Mouse (Mus musculus): Measurements from ENCODE around the gene Ufsp1.
A peak's percentile ranks its signal among the peaks of the same experiment; 100 is the strongest.
"Not testable (repeated sequence)": the region's sequence is repeated elsewhere in the genome, so short reads cannot be mapped to it uniquely, and the experiment has no call there.

The Ufsp1 gene

DNA sequence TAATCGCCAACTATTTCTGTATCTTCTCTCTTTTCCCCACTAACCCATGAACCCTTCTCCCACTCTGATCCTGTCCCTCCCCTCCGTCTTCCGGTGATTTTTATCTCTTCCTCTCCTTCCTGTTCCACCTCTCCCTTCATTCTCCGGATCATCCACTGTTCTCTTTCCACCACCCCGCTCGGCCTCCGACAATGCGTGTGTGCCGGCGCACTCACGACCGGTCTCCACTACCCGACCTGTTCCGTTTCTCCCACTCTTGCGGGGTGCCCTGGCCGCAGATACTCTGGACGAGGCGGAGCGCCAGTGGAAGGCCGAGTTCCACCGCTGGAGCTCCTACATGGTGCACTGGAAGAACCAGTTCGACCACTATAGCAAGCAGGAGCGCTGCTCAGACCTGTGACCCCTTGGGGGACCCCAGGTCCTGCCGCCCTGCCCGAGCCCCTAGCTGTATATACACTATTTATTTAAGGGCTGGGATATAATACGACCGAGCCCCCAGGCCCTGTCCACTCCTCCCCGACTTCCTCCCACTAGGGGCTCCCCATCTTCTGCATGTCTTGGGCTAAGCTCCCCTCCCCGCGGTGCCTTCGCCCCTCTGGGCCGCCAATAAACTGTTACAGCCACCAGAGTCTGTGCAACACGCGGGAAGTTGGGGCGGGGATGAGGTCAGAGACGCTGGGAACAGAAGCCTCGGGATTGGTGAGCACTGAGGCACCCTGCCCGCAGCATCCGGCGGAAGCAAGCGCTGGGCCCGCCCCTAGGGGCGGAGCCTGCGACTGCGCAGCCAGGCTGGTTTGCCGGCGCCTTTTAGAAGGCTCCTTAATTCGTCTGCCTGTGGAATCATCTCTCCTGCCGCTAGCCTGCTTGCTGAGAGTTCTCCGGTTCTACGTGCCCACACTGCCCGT is at the start of gene Ufsp1:
Gene Ufsp1, plus strand, starts transcription at position 791 of the 905 bp plus-strand sequence.
- peak; percentile 86 for DNase-seq (ENCODE audit: extremely low spot score, low read depth, low spot score)

DNA sequence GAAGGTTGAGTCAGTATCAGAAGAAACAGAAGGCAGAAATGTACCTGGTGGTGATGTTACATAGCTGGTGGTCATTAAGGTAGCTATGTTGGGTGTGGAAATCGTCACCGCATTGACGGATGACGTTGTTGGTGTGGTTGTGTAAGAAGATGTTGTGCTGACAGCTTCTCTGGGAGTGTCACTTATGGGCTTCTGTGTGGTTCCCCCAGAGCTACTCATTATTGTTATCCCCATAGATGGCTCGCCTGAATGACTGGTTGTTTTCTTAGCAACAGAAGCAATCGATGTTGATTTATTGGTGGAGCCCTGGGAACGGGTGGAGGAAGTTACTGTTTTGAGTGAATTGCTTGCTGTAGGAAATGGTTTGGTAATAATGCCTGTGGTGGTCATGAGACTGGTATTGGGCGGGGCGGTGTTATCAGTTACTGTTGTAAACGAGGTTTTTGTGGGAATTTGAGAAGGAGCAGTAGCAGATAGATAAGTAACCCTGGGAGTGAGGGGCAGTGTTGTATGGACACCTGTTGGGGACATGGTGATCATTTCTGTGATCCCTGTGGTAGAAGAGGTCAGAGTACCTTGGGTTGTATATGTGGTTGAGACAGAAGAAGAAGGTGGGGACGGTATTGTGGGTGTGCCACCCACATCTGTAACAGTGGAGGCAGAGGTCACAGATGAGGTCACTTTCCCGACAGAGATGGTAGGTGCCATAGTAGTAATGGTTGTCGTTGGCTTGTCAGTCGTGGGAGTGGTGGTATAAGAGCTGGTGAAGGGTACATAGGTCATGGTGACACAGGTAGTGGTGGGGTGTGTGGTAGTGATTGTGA is 30.3 kb upstream of the Ufsp1 start:
- DNase-seq (ENCODE audit: extremely low spot score, low read depth, low spot score), result no peak

DNA sequence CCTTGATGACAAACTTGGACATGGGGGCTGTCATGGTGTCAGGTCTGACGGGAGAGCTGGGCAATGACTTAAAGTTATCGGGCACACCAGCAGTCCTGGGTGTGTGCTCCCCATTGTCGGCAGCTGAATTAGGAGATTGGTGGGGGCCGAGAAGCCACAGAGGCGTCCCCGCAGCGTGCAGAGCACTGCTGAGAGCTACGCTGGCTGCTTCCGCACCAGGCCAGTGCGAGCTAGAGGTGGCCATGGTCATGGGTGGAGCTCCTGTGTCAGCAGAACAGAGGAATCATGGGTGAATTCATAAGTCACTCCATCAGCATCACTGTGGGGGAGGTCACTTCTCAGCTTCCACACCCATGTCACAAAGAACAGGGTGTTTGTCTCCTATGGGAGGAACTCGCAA is 29.6 kb upstream of the Ufsp1 start:
- DNase-seq (ENCODE audit: extremely low spot score, low read depth, low spot score), result no peak

DNA sequence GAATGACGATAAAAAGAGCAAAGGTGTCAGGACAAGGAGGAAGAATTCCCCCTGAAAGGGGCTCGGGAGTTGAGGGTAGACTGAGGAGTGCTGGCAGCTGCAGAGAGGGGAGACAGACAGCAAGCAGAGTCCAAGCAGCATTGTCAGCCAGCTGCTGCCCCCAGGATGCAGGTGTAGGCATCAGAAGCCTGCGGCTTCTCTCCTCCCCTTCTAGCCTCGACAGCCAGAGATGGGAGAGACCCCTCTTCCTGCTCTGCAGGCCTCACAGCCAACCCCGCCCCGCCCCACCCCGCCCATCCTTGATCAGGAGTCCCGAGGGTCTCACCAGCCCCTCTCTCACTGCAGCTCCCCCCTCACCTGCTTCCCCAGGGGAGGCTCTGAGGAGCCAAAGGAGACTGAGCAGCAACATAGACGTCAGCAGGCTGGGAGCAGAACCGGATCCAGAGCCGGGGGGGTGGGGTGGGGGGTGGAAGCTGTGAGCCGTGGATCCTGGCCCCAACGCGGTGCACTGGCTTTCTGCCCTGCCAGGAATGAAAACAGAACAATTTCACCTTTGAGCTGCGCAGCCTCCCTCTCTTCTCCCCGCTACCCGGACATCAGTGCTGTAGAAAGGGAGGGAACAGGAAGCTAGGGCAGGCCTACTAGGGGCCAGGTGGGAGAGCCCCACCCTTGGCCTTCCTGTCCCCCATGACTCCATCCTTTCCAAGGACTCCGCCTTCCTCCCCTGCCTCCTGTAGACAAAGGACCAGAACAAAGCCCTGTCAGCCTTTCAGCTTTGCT is 26.1 kb upstream of the Ufsp1 start:
- no peak for DNase-seq (ENCODE audit: extremely low spot score, low read depth, low spot score)

DNA sequence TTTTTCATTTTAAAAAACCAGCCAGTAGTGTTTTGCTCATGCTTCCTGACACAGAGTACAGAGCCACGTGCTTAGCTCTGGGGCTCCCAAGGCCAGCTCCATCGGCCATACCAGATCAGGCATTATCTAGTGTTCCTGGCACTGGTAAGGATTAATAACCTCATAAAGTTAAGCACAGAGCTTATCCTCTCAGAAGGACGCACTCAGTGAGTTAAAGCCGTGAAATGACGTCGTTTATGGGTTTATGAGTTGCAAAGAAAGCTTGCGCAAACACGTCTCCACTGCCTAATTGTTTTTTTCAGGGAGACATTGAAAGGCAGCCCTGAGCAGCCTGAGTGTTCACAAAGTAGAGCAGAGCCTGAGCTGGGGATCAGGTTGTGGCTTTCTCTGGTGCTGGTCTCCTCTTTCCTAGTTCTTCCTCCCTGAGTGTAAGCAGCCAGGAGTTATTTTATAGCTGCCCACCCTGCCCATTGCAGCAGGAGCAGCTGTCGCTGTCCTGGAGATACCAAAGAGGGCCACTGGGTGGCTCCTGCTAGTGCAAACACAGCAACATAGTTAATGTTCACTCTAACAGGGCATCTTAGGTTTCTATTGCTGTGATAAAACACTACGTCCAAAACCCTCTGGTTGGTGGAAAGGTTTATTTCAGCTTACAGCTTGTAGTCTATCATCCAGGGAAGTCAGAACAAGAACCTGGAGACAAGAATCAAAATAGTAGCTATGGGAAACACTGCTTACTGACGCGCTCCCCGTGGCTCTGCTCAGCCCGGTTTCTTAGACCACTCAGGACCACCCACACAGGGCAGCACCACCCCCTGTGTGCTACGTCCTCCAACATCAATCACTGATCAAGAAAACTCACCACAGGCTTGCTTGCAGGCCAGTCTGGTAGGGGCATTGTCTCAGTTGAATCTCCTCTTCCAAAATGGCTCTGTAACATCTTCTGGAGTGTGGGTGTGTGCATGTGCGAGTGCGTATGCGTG is 16.8 kb upstream of the Ufsp1 start:
- no peak for DNase-seq (ENCODE audit: extremely low spot score, low read depth, low spot score)

DNA sequence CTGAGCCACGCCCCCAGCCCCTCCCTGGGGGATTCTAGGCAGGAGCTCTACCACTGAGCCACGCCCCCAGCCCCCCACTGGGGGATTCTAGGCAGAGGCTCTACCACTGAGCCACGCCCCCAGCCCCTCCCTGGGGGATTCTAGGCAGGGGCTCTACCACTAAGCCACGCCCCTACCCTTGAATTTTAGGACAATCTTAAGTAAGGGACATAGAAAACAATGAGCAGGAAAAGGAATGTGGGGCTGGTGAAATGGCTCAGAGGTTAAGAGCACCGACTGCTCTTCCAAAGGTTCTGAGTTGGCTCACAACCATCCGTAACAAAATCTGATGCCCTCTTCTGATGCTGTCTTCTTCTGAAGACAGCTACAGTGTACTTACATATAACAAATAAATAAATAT is 10.0 kb upstream of the Ufsp1 start:
- DNase-seq (ENCODE audit: extremely low spot score, low read depth, low spot score), result not testable (repeated sequence)

DNA sequence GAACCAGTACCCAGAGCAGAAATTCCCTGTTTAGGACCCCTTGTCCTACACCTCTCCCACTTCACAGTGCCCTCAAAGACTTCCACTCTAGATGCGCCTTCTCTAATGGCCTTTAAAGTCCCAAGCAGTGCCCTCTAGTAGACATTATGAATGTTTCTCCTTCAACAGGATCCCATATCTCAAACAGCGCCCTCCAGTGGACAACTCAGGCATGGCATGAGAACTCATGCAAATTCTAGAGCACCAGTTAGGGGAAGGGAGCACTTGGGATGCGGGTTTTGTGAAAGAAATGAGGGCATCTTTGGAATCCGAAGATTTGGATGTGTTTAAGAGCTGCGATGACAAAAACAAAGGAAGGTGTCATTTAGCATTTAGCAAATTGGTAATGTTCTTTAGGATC is 9.4 kb upstream of the Ufsp1 start:
- DNase-seq (ENCODE audit: extremely low spot score, low read depth, low spot score), result no peak

DNA sequence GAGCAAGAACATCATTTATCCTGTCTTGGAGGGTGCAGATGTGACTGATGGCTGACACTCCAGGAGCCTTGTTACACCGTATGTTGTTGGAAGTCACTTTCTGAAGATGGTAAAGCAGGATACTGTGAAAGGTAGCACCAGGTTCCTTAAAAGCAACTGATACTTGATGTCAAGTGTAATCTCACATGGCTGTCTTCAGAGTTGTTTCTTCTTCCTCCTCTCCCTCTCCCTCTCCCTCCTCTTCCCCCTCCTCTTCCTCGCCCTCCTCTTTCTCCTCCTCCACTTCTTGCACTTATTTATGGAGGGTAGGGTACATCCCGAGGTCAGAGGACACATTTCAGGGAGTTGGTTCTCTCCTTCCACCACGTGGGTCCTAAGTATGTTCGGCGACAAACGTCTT is 8.4 kb upstream of the Ufsp1 start:
- no peak for DNase-seq (ENCODE audit: extremely low spot score, low read depth, low spot score)

DNA sequence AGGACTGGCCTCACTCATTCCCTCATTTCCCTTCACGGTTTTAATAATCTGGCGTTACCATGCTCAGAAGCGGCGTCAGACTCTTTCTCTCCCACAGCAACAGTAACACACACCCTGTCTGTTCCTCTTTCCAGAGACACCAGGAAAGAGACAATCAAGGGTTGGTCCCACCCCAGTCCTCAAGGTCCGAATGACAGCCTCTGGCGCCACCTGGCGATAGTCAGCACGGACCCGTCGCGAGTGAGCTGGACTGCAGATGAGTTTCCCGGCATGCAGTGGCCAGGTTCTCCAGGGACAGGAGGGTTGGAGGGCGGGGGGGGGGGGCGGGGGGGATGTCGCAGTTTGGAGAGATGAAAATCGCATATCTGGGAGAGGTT is 7.8 kb upstream of the Ufsp1 start:
- DNase-seq (ENCODE audit: extremely low spot score, low read depth, low spot score), result no peak

DNA sequence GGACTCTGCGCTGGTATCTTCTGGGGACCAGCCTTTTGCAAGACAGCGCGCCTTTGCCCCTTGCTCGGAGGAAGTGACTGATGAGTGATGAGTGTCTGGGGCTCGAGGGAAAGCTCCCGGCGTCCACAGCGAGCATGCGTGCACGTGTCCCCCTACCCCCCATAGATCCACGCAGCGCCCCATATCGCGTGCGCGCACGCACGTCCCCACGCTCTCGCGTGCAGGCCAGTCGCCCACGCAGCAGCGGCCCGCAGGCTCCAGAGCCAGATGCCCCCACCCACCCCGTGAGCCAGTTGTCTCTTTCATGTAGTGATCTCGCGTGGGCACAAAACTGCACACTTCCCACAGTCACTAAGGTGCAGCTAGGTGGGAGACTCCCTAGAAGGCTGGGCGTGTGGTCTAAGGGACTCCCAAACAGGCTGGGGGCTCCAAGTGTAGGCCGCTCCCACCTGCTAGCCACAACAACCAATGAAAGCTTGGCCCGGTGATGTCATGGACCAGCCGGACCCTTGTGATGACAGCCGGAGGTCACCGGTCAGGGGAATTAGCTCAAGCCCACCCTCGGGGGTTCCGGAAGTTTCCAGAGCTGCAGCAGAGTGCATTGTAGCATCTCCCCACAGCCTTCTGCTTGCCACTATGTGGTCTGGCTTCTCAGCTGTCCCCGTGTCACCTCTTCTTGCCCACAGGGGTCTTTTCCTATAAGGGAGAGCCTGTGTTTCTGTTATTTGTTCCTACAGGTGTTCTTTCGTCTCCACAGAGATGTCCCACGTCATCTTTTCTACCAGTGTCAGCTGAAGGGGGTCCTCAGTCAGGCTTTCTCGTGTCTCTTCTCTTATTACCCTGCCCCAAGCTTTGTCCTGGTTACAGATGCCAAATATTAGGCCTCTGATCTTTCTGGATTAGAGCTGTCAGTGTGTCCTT is 7.1 kb upstream of the Ufsp1 start, which contains the start of gene Ache:
Gene Ache, plus strand, starts transcription at position 488 of the 921 bp plus-strand sequence.
- DNase-seq (ENCODE audit: extremely low spot score, low read depth, low spot score), result no peak

DNA sequence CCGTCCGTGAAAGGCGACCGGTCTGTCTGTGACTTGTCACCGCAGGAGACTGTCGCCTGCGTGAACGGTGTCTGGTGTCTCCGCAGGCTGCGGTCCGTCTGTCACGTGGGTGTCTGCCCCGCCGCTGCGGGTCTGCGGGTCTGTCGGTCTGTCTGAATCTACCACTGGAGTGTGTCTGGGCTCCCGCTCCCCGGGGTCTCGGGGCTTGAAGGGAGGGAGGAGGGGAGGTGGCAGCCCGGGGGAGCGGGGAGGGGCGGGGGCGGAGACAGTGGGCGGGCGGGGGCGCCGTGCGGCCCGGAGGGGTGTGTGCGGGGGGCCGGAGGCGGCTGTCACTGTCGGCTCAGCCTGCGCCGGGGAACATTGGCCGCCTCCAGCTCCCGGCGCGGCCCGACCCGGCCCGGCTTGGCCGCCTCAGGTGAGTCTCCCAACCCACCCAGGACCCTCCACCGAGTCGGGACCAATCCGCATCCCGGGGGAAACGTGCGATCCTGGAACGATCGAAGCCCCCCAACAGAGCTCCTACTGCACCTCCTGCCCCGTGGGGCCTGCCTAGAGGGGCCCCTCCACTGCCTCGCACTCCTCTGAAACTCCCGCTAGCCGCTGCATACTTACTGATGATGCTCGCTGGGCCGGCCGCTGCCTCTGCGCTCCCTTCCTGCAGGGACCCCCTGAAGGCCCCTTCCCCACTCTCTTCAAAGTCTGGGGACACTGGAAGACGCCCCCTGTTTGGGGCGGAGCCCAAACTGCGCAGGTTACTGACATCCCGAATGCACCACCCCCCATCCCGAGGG is 6.3 kb upstream of the Ufsp1 start:
- DNase-seq (ENCODE audit: extremely low spot score, low read depth, low spot score), result no peak

DNA sequence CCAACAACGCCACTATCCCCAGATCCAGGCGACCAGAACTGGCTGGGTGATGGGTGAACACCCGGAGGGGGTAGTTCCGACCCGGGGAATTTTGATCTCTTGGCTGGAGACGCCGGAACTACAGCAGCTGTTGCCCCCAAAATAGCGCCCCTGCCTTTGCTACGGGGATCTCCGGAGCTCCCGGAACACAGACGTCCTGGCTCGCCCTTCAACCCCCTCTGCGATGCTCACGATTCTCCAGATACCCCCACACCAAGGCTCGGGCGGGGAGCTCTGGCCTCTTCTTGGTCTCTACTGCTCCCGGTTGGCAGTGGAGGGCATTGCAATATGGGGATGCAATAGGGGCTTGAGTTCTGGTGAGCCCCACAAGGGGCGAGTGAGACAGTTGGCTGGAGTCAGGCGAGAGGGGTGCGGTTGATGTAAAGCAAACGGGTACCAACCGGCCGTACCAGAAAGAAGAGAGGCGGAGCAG is 5.4 kb upstream of the Ufsp1 start:
- DNase-seq (ENCODE audit: extremely low spot score, low read depth, low spot score), result no peak

DNA sequence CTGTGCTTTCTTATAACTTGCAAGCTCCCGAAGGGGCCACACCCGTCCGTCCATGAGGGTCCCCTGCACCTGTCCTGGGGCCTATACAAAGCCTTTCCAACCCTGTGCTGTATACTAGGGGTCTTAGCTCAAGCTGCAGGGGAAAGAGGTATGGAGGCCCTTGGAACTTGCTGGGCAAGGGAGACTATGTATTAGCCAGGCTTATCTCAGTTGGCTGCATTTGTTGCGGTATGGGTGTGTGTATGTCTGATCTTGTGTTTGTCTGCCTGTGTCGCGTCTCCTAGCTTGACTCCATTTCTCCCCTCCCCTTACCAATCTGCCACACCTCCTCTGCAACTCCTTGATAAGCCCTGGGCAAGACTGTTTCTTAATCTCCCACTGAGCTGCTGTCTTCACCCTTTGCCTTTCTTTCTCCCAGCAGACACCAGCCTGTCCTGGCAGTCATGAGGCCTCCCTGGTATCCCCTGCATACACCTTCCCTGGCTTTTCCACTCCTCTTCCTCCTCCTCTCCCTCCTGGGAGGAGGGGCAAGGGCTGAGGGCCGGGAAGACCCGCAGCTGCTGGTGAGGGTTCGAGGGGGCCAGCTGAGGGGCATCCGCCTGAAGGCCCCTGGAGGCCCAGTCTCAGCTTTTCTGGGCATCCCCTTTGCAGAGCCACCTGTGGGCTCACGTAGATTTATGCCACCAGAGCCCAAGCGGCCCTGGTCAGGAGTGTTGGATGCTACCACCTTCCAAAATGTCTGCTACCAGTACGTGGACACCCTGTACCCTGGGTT is 4.7 kb upstream of the Ufsp1 start:
- DNase-seq (ENCODE audit: extremely low spot score, low read depth, low spot score), result no peak

DNA sequence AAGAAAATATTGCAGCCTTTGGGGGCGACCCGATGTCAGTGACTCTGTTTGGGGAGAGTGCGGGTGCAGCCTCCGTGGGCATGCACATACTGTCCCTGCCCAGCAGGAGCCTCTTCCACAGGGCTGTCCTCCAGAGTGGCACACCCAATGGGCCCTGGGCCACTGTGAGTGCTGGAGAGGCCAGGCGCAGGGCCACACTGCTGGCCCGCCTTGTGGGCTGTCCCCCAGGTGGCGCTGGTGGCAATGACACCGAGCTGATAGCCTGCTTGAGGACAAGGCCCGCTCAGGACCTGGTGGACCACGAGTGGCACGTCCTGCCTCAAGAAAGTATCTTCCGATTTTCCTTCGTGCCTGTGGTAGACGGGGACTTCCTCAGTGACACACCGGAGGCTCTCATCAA is 3.8 kb upstream of the Ufsp1 start:
- no peak for DNase-seq (ENCODE audit: extremely low spot score, low read depth, low spot score)

DNA sequence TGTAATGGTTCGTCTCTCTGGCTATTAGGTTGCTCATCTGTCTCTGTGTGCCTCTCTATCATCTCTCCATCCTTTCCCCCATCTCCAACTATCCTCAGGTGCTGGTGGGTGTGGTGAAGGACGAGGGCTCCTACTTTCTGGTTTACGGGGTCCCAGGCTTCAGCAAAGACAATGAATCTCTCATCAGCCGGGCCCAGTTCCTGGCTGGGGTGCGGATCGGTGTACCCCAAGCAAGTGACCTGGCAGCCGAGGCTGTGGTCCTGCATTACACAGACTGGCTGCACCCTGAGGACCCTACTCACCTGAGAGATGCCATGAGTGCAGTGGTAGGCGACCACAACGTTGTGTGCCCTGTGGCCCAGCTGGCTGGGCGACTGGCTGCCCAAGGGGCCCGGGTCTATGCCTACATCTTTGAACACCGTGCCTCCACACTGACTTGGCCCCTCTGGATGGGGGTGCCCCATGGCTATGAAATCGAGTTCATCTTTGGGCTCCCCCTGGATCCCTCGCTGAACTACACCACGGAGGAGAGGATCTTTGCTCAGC is 3.0 kb upstream of the Ufsp1 start:
- DNase-seq (ENCODE audit: extremely low spot score, low read depth, low spot score), result no peak

DNA sequence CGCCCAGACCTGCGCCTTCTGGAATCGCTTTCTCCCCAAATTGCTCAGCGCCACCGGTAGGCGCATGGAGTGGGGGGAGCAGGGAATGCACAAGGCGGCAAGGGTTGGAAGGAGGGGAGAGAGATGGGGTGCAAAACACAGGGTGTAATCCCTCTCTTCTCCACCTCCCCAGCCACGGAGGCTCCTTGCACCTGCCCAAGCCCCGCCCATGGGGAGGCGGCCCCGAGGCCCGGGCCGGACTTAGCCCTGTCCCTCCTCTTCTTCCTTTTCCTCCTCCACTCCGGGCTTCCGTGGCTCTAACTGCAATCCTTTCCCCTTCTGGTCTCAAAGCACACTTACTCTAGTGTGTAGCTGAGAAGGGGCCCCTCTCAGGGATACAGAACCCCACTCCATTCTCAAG is 1.1 kb upstream of the Ufsp1 start:
- no peak for DNase-seq (ENCODE audit: extremely low spot score, low read depth, low spot score)

DNA sequence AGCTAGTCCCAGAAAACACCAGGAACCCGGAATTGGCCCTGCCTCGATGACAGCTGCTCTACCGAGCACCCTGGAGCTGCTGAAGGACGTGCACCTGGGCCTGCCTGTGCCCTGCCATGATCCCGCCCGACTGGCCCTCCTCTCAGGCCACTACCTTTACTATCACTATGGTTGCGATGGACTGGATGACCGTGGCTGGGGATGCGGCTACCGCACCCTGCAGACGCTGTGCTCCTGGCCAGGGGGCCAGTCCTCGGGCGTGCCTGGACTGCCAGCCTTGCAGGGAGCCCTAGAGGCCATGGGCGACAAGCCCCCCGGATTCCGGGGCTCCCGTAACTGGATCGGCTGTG is 290 bp downstream of the Ufsp1 start:
- no peak for DNase-seq (ENCODE audit: extremely low spot score, low read depth, low spot score)
